Mouse (Mus musculus): ENCODE measurements around the gene Akap3. TPM values are rescaled to one million over a fixed set of nuclear protein-coding genes. Genes with fewer than 3 reads are reported as not detected.

Gene Akap3
- polyA plus RNA-seq (2012): not detected in 2 replicates

GRCm38 (mm10) chr6:126852881-126853280, at the start of gene Akap3:
Akap3 (plus strand) TSS chr6:126853098.
- no peak for TF ChIP-seq GATA1 (IDR thresholded peaks at IDR 0.05; ENCODE audit: low read length)
- TF ChIP-seq TAL1 (IDR thresholded peaks at IDR 0.05; ENCODE audit: low read length): no peak
- Histone ChIP-seq H3K9me3 (ENCODE audit: control insufficient read depth, low read length) (no peaks in the 10 kb centered on the region), H3K4me1 (ENCODE audit: control insufficient read depth) (peaks cover 14% of the 10 kb centered on the region), H3K27me3 (ENCODE audit: control insufficient read depth) (peaks cover 4% of the 10 kb centered on the region), H3K36me3 (ENCODE audit: control insufficient read depth) (no peaks in the 10 kb centered on the region), H3K4me3 (replicated peaks) (no peak within 1 kb of the TSS)

- no peaks in the 10 kb centered on the region for H3K36me3 ChIP-seq (ENCODE audit: control insufficient read depth)
- no peak overlapping the region for H3K4me3 ChIP-seq (replicated peaks)
- no peaks in the 10 kb centered on the region for H3K27me3 ChIP-seq (ENCODE audit: control insufficient read depth)
- TF ChIP-seq TAL1 (IDR thresholded peaks at IDR 0.05; ENCODE audit: low read length) (no peak), GATA1 (IDR thresholded peaks at IDR 0.05; ENCODE audit: low read length) (no peak)
- H3K4me1 ChIP-seq (ENCODE audit: control insufficient read depth): no peaks in the 10 kb centered on the region
- H3K9me3 ChIP-seq (ENCODE audit: control insufficient read depth, low read length): no peaks in the 10 kb centered on the region
These were observed 46.1 kb upstream of the Akap3 start for GRCm38 (mm10) chr6:126806783-126807182.

DNA sequence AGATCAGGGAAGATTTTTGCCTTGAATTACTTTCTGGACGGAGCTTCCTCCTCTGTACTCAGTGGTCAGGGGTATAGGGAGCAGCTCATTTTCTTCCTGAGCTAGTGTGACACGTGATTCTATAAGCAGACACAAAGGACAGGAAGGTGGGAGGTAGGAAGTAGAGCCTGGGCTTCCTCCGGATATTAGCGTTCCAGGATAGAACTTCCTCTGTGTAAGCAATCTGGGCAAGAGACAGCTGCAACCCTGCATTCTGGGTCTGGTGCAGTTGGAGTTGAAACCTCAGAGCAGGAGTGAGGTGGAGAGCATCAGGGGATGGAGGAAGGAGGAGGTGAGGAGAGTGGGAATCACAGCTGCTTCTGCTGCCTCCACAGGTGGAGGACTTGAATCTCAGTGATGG, 44.8 kb upstream of the Akap3 start:
- TF ChIP-seq TAL1 (IDR thresholded peaks at IDR 0.05; ENCODE audit: low read length) (no peak), GATA1 (IDR thresholded peaks at IDR 0.05; ENCODE audit: low read length) (no peak)
- H3K9me3 ChIP-seq (ENCODE audit: control insufficient read depth, low read length): no peaks in the 10 kb centered on the region

DNA sequence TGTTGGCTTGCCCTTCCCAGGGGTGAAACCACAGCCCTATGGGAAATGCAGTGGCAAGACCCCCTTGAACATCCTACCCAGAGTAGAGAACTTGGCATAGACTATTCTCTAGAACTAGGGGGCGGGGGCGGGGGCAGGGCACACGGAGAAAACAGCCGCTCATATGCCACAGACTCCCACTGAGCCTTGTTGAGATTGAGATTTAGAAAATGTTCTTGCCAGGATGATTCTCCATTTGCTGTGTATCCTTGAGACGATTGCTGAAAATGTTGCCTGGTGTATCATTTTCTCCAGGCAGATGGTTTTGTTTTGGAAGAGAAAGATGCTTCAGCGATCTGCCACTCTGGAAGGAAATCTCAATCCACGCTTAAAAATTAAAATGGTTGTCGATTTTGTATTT, 44.3 kb upstream of the Akap3 start:
- Histone ChIP-seq H3K27me3 (ENCODE audit: control insufficient read depth) (no peaks in the 10 kb centered on the region), H3K4me3 (replicated peaks) (no peak overlapping the region), H3K4me1 (ENCODE audit: control insufficient read depth) (no peaks in the 10 kb centered on the region), H3K9me3 (ENCODE audit: control insufficient read depth, low read length) (no peaks in the 10 kb centered on the region), H3K36me3 (ENCODE audit: control insufficient read depth) (no peaks in the 10 kb centered on the region)
- TF ChIP-seq TAL1 (IDR thresholded peaks at IDR 0.05; ENCODE audit: low read length): no peak
- TF ChIP-seq GATA1 (IDR thresholded peaks at IDR 0.05; ENCODE audit: low read length): no peak

More for the DNA sequence above, 44.8 kb upstream of the Akap3 start:
- H3K4me3 ChIP-seq (replicated peaks): no peak overlapping the region
- H3K36me3 ChIP-seq (ENCODE audit: control insufficient read depth): no peaks in the 10 kb centered on the region
- H3K27me3 ChIP-seq (ENCODE audit: control insufficient read depth): no peaks in the 10 kb centered on the region
- no peaks in the 10 kb centered on the region for H3K4me1 ChIP-seq (ENCODE audit: control insufficient read depth)

GRCm38 (mm10) chr6:126811481-126811880, 41.4 kb upstream of the Akap3 start:
- Histone ChIP-seq H3K4me3 (replicated peaks) (no peak overlapping the region), H3K36me3 (ENCODE audit: control insufficient read depth) (no peaks in the 10 kb centered on the region), H3K27me3 (ENCODE audit: control insufficient read depth) (no peaks in the 10 kb centered on the region), H3K9me3 (ENCODE audit: control insufficient read depth, low read length) (no peaks in the 10 kb centered on the region), H3K4me1 (ENCODE audit: control insufficient read depth) (no peaks in the 10 kb centered on the region)
- TF ChIP-seq GATA1 (IDR thresholded peaks at IDR 0.05; ENCODE audit: low read length) (no peak), TAL1 (IDR thresholded peaks at IDR 0.05; ENCODE audit: low read length) (no peak)

GRCm38 (mm10) chr6:126815206-126815750, 37.6 kb upstream of the Akap3 start:
- Histone ChIP-seq H3K4me3 (replicated peaks) (no peak overlapping the region), H3K9me3 (ENCODE audit: control insufficient read depth, low read length) (no peaks in the 10 kb centered on the region), H3K4me1 (ENCODE audit: control insufficient read depth) (no peaks in the 10 kb centered on the region), H3K36me3 (ENCODE audit: control insufficient read depth) (peaks cover 5% of the 10 kb centered on the region), H3K27me3 (ENCODE audit: control insufficient read depth) (no peaks in the 10 kb centered on the region)
- TF ChIP-seq GATA1 (IDR thresholded peaks at IDR 0.05; ENCODE audit: low read length) (no peak), TAL1 (IDR thresholded peaks at IDR 0.05; ENCODE audit: low read length) (no peak)

GRCm38 (mm10) chr6:126816338-126816737, 36.6 kb upstream of the Akap3 start:
- H3K9me3 ChIP-seq (ENCODE audit: control insufficient read depth, low read length): no peaks in the 10 kb centered on the region

GRCm38 (mm10) chr6:126823087-126823486, 29.8 kb upstream of the Akap3 start:
- H3K9me3 ChIP-seq (ENCODE audit: control insufficient read depth, low read length): no peaks in the 10 kb centered on the region
- H3K4me3 ChIP-seq (replicated peaks): no peak overlapping the region
- peaks cover 78% of the 10 kb centered on the region for H3K36me3 ChIP-seq (ENCODE audit: control insufficient read depth)
- H3K4me1 ChIP-seq (ENCODE audit: control insufficient read depth): no peaks in the 10 kb centered on the region
- TF ChIP-seq GATA1 (IDR thresholded peaks at IDR 0.05; ENCODE audit: low read length) (no peak), TAL1 (IDR thresholded peaks at IDR 0.05; ENCODE audit: low read length) (no peak)
- no peaks in the 10 kb centered on the region for H3K27me3 ChIP-seq (ENCODE audit: control insufficient read depth)

More at GRCm38 (mm10) chr6:126816338-126816737, 36.6 kb upstream of the Akap3 start:
- H3K36me3 ChIP-seq (ENCODE audit: control insufficient read depth): peaks cover 15% of the 10 kb centered on the region
- no peak overlapping the region for H3K4me3 ChIP-seq (replicated peaks)
- TF ChIP-seq TAL1 (IDR thresholded peaks at IDR 0.05; ENCODE audit: low read length) (no peak), GATA1 (IDR thresholded peaks at IDR 0.05; ENCODE audit: low read length) (no peak)
- H3K27me3 ChIP-seq (ENCODE audit: control insufficient read depth): no peaks in the 10 kb centered on the region
- no peaks in the 10 kb centered on the region for H3K4me1 ChIP-seq (ENCODE audit: control insufficient read depth)

DNA sequence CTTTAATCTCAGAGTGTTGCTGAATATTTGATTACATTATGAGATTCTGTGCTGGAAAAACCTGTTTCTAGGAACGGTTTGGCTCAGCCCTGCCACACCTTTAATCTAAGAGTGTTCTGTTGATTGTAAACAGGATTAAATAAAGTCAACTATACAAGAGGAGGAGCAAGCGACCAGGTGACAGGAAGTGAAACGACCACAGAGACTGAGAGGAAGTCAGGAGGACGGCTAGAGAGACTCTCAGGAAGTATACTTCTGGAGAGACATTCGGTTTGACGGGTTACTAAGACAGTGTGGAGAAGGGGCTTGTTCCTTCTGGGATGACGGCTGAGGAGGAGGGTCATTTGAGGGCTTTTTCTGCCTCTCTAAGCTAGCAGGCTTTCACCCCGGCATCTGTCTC, 16.3 kb upstream of the Akap3 start:
- peaks cover 91% of the 10 kb centered on the region for H3K36me3 ChIP-seq (ENCODE audit: control insufficient read depth)

More for the DNA sequence above, 16.3 kb upstream of the Akap3 start:
- Histone ChIP-seq H3K27me3 (ENCODE audit: control insufficient read depth) (no peaks in the 10 kb centered on the region), H3K9me3 (ENCODE audit: control insufficient read depth, low read length) (no peaks in the 10 kb centered on the region), H3K4me1 (ENCODE audit: control insufficient read depth) (no peaks in the 10 kb centered on the region), H3K4me3 (replicated peaks) (no peak overlapping the region)
- no peak for TF ChIP-seq TAL1 (IDR thresholded peaks at IDR 0.05; ENCODE audit: low read length)
- TF ChIP-seq GATA1 (IDR thresholded peaks at IDR 0.05; ENCODE audit: low read length): no peak
